Mouse (Mus musculus): ENCODE data around the gene Elavl3. TPM values are rescaled to one million over a fixed set of nuclear protein-coding genes. Genes with fewer than 3 reads are reported as not detected.

The Elavl3 gene
- polyA plus RNA-seq, 1 experiment from 2014 or later: 0.14 TPM

DNA sequence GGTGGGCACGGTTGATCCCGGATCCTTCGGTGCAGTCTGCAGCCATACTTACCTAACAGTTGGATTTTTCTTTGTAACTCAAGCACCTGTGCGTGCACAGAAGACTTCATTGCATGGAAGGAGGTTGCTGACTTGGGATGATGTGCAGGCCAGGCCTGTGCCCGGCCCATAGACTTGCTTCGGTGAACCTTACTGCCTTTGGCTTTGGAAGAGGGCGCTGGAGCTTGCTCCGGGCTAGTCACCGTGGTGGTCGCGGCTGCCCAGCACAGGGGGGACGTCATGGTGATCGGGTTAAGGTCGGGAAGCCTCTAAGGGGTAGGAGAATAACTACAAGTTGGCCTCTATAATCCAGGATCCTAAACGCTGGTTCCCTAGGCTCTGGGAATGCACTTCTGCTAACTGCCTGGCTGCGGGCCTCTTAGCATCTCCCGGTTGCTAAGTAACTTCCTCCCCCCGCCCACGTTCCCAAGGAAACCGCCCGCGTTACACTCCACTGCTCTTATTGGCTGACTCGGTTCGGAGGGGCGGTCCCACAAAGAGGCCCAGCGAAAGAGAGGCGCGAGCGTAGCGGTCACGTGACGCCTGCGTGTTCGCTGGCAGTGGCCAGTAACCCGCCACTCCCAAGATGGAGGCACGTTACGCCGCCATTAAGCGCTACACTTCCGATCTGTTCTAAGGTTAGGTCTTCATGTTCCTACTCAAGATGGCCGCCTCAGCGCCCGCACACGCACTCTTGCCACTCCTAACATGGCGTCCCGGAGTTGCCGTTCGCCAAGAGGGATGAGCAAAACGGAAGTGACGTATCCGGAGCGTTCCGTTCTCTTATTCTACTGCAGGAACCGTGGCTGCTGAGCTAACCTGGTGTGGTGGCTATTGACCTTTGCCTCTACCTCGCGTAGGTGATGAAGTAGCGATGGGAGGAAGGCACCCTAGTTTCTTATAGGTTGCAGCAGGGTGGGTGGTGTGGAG lies 49.3 kb downstream of the Elavl3 start, which contains the start of the genes Ccdc151 and Prkcsh:
Gene Ccdc151 (minus strand): TSS at position 441 of the 969 bp plus-strand sequence.
Gene Prkcsh (plus strand): TSS at position 613 of the 969 bp plus-strand sequence.
- H3K9me3 ChIP-seq (replicated peaks): no peaks in the 10 kb centered on the region
- H3K9ac ChIP-seq: peak within 1 kb of the TSS; percentile 61
- H3K27me3 ChIP-seq: peaks cover 10% of the 10 kb centered on the region
- peak within 1 kb of the TSS; percentile 83 for H3K4me2 ChIP-seq
- peak within 1 kb of the TSS; percentile 75 for H3K27ac ChIP-seq
- peak within 1 kb of the TSS; percentile 72 for H3K4me3 ChIP-seq
- peak; percentile 99 for ATAC-seq (replicated peaks; ENCODE audit: insufficient number of reproducible peaks, insufficient read depth, low FRiP score, low read depth)
- H3K36me3 ChIP-seq: peaks cover 26% of the 10 kb centered on the region
- peaks cover 17% of the 10 kb centered on the region for H3K4me1 ChIP-seq (replicated peaks)
- WGBS: 7% methylated on average over 57 of the region's 57 CpGs

GRCm38 (mm10) chr9:22001633-22002032 lies 50.2 kb downstream of the Elavl3 start:
- H3K4me2 ChIP-seq: no peak overlapping the region
- no peaks in the 10 kb centered on the region for H3K9me3 ChIP-seq (replicated peaks)
- peaks cover 10% of the 10 kb centered on the region for H3K27me3 ChIP-seq
- no peak overlapping the region for H3K4me3 ChIP-seq
- WGBS: 88% methylated on average over 4 of the region's 4 CpGs
- peaks cover 17% of the 10 kb centered on the region for H3K4me1 ChIP-seq (replicated peaks)
- H3K9ac ChIP-seq: no peak overlapping the region
- peaks cover 22% of the 10 kb centered on the region for H3K36me3 ChIP-seq
- no peak for ATAC-seq (replicated peaks; ENCODE audit: insufficient number of reproducible peaks, insufficient read depth, low FRiP score, low read depth)
- no peak overlapping the region for H3K27ac ChIP-seq

DNA sequence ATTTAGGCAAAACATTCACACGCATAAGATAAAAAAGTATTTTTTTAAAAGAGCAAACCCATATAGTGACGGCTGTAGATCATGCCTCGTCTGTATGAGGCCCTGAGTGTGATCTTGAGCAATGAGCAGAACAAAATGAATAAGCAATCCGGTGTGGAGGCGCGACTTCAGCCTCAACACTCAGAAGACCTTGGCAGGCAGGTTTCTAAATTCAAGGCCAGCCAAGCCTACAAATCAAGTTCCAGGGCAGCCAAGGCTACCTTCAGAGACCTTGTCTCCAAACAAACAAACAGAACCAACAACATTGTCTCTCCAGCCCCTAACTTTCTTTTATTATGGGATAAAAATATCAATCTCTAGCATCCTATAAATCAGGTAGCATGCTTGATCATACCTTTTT lies 51.5 kb downstream of the Elavl3 start:
- H3K4me1 ChIP-seq (replicated peaks): peaks cover 17% of the 10 kb centered on the region
- no peak overlapping the region for H3K9ac ChIP-seq
- H3K27ac ChIP-seq: no peak overlapping the region
- no peak overlapping the region for H3K4me2 ChIP-seq
- peaks cover 10% of the 10 kb centered on the region; the same call in 1 of the 2 replicates for H3K36me3 ChIP-seq
- H3K27me3 ChIP-seq: peaks cover 10% of the 10 kb centered on the region
- WGBS: 86% methylated on average over 6 of the region's 6 CpGs
- H3K4me3 ChIP-seq: no peak overlapping the region
- no peak for ATAC-seq (replicated peaks; ENCODE audit: insufficient number of reproducible peaks, insufficient read depth, low FRiP score, low read depth)
- no peaks in the 10 kb centered on the region for H3K9me3 ChIP-seq (replicated peaks)

- Histone ChIP-seq H3K36me3 (no peaks in the 10 kb centered on the region), H3K4me3 (no peak overlapping the region), H3K4me1 (replicated peaks) (no peaks in the 10 kb centered on the region), H3K27me3 (peaks cover 41% of the 10 kb centered on the region), H3K9me3 (replicated peaks) (no peaks in the 10 kb centered on the region), H3K4me2 (no peak overlapping the region), H3K9ac (no peak overlapping the region), H3K27ac (no peak overlapping the region)
- no peak for ATAC-seq (replicated peaks; ENCODE audit: insufficient number of reproducible peaks, insufficient read depth, low FRiP score, low read depth)
- 78% methylated on average over 3 of the region's 3 CpGs for WGBS
These were observed 55.5 kb downstream of the Elavl3 start for GRCm38 (mm10) chr9:21996178-21996867.

- Histone ChIP-seq H3K27me3 (peaks cover 72% of the 10 kb centered on the region), H3K4me1 (replicated peaks) (peaks cover 25% of the 10 kb centered on the region), H3K36me3 (no peaks in the 10 kb centered on the region), H3K27ac (no peak overlapping the region), H3K9ac (no peak overlapping the region), H3K4me3 (no peak overlapping the region), H3K4me2 (no peak overlapping the region), H3K9me3 (replicated peaks) (no peaks in the 10 kb centered on the region)
- no peak for ATAC-seq (replicated peaks; ENCODE audit: insufficient number of reproducible peaks, insufficient read depth, low FRiP score, low read depth)
- 76% methylated on average over 4 of the region's 4 CpGs for WGBS
These were observed 59.6 kb downstream of the Elavl3 start for GRCm38 (mm10) chr9:21992227-21992626.

GRCm38 (mm10) chr9:21989230-21990110 lies 62.4 kb downstream of the Elavl3 start, which contains the start of gene Rgl3:
TSS of gene Rgl3 (minus strand) at chr9:21989446.
- no peak within 1 kb of the TSS for H3K27ac ChIP-seq
- no peaks in the 10 kb centered on the region for H3K36me3 ChIP-seq
- H3K9me3 ChIP-seq (replicated peaks): no peaks in the 10 kb centered on the region
- peak within 1 kb of the TSS; percentile 88 for H3K4me2 ChIP-seq
- peaks cover 93% of the 10 kb centered on the region for H3K27me3 ChIP-seq
- H3K9ac ChIP-seq: peak within 1 kb of the TSS; percentile 51
- H3K4me1 ChIP-seq (replicated peaks): peaks cover 25% of the 10 kb centered on the region
- ATAC-seq (replicated peaks; ENCODE audit: insufficient number of reproducible peaks, insufficient read depth, low FRiP score, low read depth): no peak
- WGBS: under 1% methylated on average over 42 of the region's 42 CpGs
- H3K4me3 ChIP-seq: peak within 1 kb of the TSS; percentile 56

DNA sequence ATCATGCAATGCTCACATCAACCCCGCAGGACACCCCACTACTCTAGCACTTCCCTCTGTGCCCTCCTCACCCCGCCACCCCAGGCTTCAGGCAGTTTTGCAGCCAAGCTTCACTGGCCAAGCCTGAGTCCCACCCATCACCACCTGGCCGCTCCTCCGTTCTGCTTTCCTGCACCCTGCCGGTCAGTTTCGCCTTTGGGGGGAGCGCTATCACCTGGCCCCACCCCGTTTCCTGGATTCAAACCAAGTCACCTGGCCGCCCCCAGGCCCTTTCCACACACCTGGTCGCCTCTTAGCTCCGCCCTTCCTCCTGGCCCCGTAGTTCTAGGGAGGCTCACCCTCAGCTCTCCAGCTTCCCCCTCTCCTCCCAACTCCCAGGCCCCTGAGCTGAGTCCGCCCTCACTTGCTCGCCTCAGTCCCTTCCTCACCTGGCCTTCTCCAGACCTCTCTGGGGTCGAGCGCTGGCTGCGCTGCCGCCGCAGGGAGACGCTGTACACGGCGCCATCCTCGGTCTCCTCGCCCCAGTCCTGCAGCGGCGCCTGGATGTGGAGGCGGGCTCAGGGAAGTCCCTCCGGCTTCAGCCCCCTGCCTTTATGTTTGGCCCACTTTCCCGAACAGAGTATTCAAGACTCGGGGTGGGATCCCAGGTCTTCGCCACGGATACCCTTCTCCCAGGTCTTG lies 63.3 kb downstream of the Elavl3 start:
- peaks cover 25% of the 10 kb centered on the region for H3K4me1 ChIP-seq (replicated peaks)
- no peak for ATAC-seq (replicated peaks; ENCODE audit: insufficient number of reproducible peaks, insufficient read depth, low FRiP score, low read depth)
- no peaks in the 10 kb centered on the region for H3K36me3 ChIP-seq
- WGBS: 1% methylated on average over 32 of the region's 32 CpGs
- H3K4me3 ChIP-seq: peak overlapping the region; percentile 56
- H3K4me2 ChIP-seq: peak overlapping the region; percentile 88
- H3K9me3 ChIP-seq (replicated peaks): no peaks in the 10 kb centered on the region
- H3K27me3 ChIP-seq: peaks cover 95% of the 10 kb centered on the region
- H3K9ac ChIP-seq: peak overlapping the region; percentile 51
- H3K27ac ChIP-seq: no peak overlapping the region

DNA sequence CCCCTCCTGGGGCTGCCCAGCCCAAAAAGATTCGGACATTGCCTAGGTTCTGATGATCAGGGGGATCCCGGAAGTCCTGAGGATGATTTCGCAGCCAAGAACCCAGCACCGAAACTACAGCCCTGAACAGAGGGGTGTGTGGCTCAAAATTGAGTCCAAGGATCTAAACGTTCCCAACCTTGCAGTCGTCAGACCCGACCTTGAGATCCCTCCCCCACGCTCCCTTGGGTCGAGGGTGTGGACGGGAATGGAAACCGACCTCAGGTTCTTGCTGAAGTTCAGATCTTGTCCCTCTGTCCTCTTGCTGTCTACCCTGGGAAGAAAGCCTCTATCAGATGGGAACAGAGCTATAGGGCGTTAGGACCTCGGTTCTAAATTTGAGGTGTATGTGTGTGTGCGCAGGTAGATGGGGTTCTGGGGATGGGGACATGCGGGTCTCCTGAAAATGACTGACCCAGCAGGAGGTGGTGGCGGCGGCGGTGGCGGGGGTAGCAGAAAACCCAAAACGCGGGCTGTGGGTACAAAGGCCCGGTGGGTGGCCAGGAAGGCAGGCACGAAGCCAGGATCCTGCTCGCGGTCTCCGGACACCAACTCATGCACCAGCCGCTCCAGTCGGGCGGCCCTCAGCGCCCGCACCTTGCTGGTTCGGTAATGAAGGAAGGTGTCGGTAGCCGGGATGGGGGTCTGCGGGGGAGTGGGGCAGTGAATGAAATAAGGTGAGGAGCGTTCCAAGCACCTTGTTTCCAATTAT lies 64.1 kb downstream of the Elavl3 start:
- Histone ChIP-seq H3K27me3 (peaks cover 92% of the 10 kb centered on the region), H3K9ac (no peak overlapping the region), H3K36me3 (no peaks in the 10 kb centered on the region), H3K9me3 (replicated peaks) (no peaks in the 10 kb centered on the region), H3K4me3 (peak overlapping the region; percentile 56), H3K27ac (no peak overlapping the region), H3K4me2 (peak overlapping the region; percentile 88), H3K4me1 (replicated peaks) (peaks cover 25% of the 10 kb centered on the region)
- no peak for ATAC-seq (replicated peaks; ENCODE audit: insufficient number of reproducible peaks, insufficient read depth, low FRiP score, low read depth)
- WGBS: 8% methylated on average over 36 of the region's 36 CpGs

DNA sequence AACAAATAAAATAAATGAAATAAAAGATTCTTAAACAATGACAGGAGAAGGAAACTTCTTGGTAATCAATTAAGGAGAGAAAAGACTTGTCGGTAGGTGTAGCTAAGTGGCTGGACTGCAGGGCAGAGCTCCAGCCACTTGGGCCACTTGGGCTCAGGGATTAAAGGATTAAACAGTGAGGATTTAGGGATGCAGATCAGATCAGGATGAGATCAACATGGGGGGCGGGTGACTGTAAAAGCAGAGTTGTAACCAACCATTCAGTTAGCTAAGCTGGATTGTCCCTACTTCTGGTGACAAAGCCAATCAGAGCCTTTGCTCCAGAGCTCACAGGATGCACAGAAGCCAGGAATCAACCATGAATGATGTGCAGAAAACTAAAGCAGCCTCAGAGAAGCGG lies 67.9 kb downstream of the Elavl3 start:
- Histone ChIP-seq H3K9me3 (replicated peaks) (no peaks in the 10 kb centered on the region), H3K4me1 (replicated peaks) (peaks cover 10% of the 10 kb centered on the region), H3K27me3 (peaks cover 84% of the 10 kb centered on the region), H3K4me2 (no peak overlapping the region), H3K4me3 (no peak overlapping the region), H3K36me3 (no peaks in the 10 kb centered on the region), H3K9ac (no peak overlapping the region), H3K27ac (no peak overlapping the region)
- ATAC-seq (replicated peaks; ENCODE audit: insufficient number of reproducible peaks, insufficient read depth, low FRiP score, low read depth): no peak
- 22% methylated on average over 3 of the region's 3 CpGs for WGBS
